Mouse (Mus musculus): Measurements from ENCODE around the gene Klk1b5. TPM values are rescaled to one million over a fixed set of nuclear protein-coding genes. Genes with fewer than 3 reads are reported as not detected.

Gene Klk1b5
- not detected for polyA plus RNA-seq (2014; fragmentation: Illumina TruSeq; extraction: RNeasy Lipid Tissue Mini Kit (QIAGEN cat#74804))

DNA sequence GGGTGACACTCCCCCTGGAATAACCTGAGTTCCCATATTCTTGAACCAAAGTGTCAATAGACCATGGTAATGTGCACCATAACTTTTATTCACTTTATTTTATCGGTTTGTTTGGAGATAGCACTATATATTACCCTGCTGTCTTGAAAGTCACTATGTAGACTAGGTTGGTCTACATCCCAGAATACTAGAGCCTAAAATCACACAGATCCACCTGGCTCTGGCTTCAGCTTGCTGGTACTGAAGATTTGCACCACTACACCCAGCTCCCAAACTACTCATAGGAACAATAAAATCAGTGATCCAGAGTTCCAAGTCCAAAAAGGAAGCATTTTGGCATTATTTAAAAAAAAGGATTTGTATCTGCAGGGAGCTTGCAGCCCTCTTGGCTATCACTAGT, at the start of gene Klk1b5:
Klk1b5 (plus strand) TSS at position 301 of the 400 bp plus-strand sequence.

DNA sequence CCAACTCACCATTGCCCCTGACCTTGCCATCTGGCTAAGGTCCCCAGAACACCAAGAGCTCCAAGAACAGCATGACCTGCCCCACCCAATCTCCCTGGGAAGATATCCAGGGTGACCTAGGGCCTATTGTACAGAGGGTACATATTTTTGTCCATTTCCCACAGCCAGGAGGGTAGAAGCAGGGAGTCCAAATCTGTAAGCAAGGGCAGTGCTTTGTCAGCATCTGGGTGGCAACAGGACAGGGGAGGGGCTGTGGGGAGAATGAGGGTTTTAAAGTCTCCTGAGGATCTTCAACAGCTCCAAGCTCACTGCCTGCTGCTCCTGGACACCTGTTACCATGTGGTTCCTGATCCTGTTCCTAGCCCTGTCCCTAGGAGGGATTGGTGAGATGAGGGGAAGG, 27.8 kb upstream of the Klk1b5 start, which contains the start of gene Klk1b24:
Klk1b24 (plus strand) TSS at position 301 of the 400 bp plus-strand sequence.

DNA sequence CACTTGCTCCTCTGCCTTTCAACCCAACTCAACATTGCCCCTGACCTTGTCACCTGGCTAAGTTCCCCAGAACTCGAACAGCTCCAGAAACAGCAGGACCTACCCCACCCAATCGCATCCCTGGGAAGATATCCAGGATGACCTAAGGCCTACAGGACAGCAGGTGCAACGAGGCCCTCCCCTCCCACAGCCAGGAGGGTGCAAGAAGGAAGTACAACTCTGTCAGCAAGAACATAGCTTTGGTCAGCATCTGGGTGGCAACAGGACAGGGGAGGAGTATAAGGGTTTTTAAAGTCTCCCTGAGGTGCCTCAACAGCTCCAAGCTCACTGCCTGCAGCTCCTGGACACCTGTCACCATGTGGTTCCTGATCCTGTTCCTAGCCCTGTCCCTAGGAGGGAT, 17.9 kb upstream of the Klk1b5 start, which contains the start of gene Klk1b3:
Klk1b3 (plus strand) TSS at position 301 of the 400 bp plus-strand sequence.

DNA sequence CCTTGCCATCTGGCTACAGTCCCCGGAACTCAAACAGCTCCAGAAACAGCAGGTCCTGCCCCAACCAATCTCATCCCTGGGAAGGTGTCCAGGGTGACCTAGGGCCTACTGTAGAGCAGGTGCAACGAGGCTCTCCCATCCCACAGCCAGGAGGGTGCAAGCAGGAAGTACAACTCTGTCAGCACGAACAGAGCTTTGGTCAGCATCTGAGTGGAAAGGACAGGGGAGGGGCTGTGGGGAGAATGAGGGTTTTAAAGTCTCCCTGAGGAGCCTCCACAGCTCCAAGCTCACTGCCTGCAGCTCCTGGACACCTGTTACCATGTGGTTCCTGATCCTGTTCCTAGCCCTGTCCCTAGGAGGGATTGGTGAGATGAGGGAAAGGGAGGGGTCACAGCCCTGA, 8.6 kb upstream of the Klk1b5 start, which contains the start of gene Klk1b4:
Klk1b4 (plus strand) TSS at position 301 of the 400 bp plus-strand sequence.

DNA sequence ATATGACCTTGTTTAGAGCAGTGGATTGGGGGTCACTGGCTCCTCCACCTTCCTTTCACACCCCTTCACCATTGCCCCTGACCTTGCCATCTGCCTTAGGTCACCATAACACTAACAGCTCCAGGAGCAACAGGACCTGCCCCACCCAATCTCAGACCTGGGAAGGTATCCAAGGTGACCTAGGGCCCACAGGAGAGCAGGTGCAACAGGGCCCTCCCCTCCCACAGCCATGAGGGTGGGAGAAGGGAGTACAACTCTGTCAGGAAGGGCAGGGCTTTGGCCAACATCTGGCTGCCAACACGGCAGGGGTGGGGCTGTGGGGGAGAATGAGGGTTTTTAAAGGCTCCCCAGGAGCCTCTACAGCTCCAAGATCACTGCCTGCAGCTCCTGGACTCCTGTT, 9.3 kb downstream of the Klk1b5 start, which contains the start of gene Klk1:
Klk1 (plus strand) TSS at position 285 of the 400 bp plus-strand sequence.

DNA sequence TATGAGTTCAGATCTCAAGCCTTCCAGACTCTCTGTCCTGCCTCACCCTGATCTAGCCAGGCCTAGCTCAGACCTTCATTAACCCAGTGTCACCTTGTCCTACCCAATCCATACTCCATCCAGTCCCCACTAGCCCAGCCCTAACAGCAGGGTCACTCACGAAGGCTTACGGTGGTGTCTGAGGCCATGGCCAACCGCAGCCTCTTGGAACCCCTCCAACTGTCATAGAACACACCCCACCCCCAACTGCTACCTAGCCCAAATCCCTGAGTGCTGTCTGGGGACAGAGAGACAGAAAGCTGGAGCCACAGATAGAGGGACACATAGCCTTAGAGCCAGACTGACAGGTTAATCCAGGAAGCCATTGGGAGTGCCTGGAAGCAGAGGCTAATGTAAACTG, 20.2 kb downstream of the Klk1b5 start, which contains the start of gene Gm36864:
Gm36864 (plus strand) TSS at position 269 of the 400 bp plus-strand sequence.

DNA sequence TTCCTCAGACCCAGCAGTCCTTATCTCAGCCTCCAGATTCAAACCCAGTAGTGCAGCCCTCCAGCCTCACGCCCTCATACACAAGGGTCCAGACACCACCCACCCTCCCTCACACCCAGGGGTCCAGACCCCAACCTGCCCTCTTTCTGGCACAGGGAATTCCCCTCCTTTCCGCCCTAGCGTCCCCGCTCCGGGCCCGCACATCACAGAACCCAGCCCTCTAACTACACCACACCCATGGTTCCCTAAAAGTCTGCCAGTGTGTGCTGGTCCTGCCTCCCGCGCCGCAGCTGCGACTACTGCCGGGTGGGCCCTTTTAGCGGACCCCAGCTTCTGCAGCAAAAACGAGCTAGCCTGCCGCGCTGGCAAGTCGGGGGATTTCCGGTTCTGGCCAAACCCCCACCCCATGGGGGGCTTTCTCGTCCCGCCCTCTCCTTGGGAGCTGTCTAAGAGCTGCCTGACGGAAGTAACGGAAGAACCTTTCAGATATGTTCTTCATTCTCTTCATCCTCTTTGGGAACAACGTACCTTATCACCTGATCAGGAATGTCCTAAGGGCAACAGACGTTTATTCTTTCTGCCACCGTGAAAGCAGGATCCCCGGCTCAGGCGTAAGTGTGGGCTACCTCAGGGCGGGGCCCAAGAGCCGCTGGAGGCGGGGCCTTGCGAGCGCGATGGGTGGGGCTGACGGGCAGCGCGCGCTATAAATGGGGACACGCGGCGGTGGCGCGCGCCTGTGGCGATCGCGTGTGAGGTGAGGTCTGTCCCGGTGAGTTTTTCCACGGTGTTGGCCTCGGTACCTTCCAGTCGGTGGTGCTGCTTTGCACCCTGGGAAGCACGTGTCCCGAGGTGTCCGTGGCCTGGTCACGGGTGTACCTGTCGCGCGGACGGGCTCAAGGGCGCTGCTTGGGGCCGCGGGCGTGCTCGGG, 30.6 kb downstream of the Klk1b5 start, which contains the start of the genes 1700028J19Rik and 2410002F23Rik:
1700028J19Rik (minus strand) TSS at position 641 of the 929 bp plus-strand sequence.
2410002F23Rik (plus strand) TSS at position 668 of the 929 bp plus-strand sequence.

DNA sequence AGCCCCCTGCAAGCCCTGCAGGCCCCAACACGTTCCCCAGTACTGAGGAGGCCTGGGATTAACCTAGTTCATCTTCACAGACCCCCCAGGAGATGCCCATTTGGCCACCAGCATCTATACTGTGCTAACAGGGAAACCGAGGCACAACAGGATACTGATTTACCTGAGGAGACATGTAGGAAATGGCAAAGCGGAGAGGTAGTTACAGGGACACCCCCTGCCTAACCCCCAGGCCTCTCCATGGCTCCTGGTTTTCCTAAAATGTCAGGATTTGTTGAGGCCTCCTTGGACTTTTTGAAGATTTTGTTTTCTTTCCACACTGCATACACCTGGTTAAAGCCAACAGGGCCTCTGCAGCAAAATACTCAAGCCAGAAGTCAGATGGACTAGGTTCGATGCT, 41.5 kb downstream of the Klk1b5 start, which contains the start of gene Acp4:
Acp4 (minus strand) TSS at position 101 of the 400 bp plus-strand sequence.

DNA sequence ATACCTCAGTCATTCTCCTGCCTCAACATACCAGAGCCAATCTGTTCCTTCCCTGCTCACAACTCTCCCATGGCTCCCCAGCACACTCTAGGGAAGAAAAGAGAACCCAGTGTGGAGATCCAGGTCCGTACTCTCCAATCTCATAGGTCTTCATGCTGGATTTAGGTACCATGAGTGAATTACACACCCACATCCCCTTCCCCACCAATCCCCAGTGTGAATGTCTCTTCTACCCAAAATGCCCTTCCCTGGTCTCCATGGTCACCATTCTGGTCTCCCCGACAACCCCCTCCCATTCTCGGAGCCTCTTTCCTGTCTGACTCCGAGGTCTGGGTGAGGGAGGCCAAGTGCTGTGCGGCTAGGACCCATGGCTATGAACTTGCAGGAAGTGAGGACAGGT, 45.4 kb downstream of the Klk1b5 start, which contains the start of gene Gm15517:
Gm15517 (plus strand) TSS at position 301 of the 400 bp plus-strand sequence.

Other genes with a start within 250 kb of the Klk1b5 start
- not detected for gene Klk1b1, start 249.2 kb upstream of the Klk1b5 start, polyA plus RNA-seq (2014; fragmentation: Illumina TruSeq; extraction: RNeasy Lipid Tissue Mini Kit (QIAGEN cat#74804))
- gene Klk1b9, start 239.9 kb upstream of the Klk1b5 start, polyA plus RNA-seq (2014; fragmentation: Illumina TruSeq; extraction: RNeasy Lipid Tissue Mini Kit (QIAGEN cat#74804)) = not detected
- gene Klk1b11, start 220.1 kb upstream of the Klk1b5 start, polyA plus RNA-seq (2014; fragmentation: Illumina TruSeq; extraction: RNeasy Lipid Tissue Mini Kit (QIAGEN cat#74804)) = not detected
- gene Klk1b26, start 203.8 kb upstream of the Klk1b5 start, polyA plus RNA-seq (2014; fragmentation: Illumina TruSeq; extraction: RNeasy Lipid Tissue Mini Kit (QIAGEN cat#74804)) = not detected
- not detected for gene Klk1b27, start 163.7 kb upstream of the Klk1b5 start, polyA plus RNA-seq (2014; fragmentation: Illumina TruSeq; extraction: RNeasy Lipid Tissue Mini Kit (QIAGEN cat#74804))
- 0.60 TPM for gene Klk1b21, start 113.6 kb upstream of the Klk1b5 start, polyA plus RNA-seq (2014; fragmentation: Illumina TruSeq; extraction: RNeasy Lipid Tissue Mini Kit (QIAGEN cat#74804))
- not detected for gene Klk1b22, start 103.3 kb upstream of the Klk1b5 start, polyA plus RNA-seq (2014; fragmentation: Illumina TruSeq; extraction: RNeasy Lipid Tissue Mini Kit (QIAGEN cat#74804))
- gene Klk1b16, start 79.2 kb upstream of the Klk1b5 start, polyA plus RNA-seq (2014; fragmentation: Illumina TruSeq; extraction: RNeasy Lipid Tissue Mini Kit (QIAGEN cat#74804)) = not detected
- gene Klk1b24, start 27.7 kb upstream of the Klk1b5 start, polyA plus RNA-seq (2014; fragmentation: Illumina TruSeq; extraction: RNeasy Lipid Tissue Mini Kit (QIAGEN cat#74804)) = not detected
- not detected for gene Klk1b3, start 17.8 kb upstream of the Klk1b5 start, polyA plus RNA-seq (2014; fragmentation: Illumina TruSeq; extraction: RNeasy Lipid Tissue Mini Kit (QIAGEN cat#74804))
- not detected for gene Klk1b4, start 8.5 kb upstream of the Klk1b5 start, polyA plus RNA-seq (2014; fragmentation: Illumina TruSeq; extraction: RNeasy Lipid Tissue Mini Kit (QIAGEN cat#74804))
- 1.2 TPM for gene Klk1, start 9.4 kb downstream of the Klk1b5 start, polyA plus RNA-seq (2014; fragmentation: Illumina TruSeq; extraction: RNeasy Lipid Tissue Mini Kit (QIAGEN cat#74804))
- not detected for gene Gm36864, start 20.2 kb downstream of the Klk1b5 start, polyA plus RNA-seq (2014; fragmentation: Illumina TruSeq; extraction: RNeasy Lipid Tissue Mini Kit (QIAGEN cat#74804))
- not detected for gene 1700028J19Rik, start 30.8 kb downstream of the Klk1b5 start, polyA plus RNA-seq (2014; fragmentation: Illumina TruSeq; extraction: RNeasy Lipid Tissue Mini Kit (QIAGEN cat#74804))
- 40.3 TPM for gene 2410002F23Rik, start 30.8 kb downstream of the Klk1b5 start, polyA plus RNA-seq (2014; fragmentation: Illumina TruSeq; extraction: RNeasy Lipid Tissue Mini Kit (QIAGEN cat#74804))
- gene Acp4, start 41.4 kb downstream of the Klk1b5 start, polyA plus RNA-seq (2014; fragmentation: Illumina TruSeq; extraction: RNeasy Lipid Tissue Mini Kit (QIAGEN cat#74804)) = not detected
- gene Gm15517, start 45.5 kb downstream of the Klk1b5 start, polyA plus RNA-seq (2014; fragmentation: Illumina TruSeq; extraction: RNeasy Lipid Tissue Mini Kit (QIAGEN cat#74804)) = not detected
- gene Clec11a, start 91.0 kb downstream of the Klk1b5 start, polyA plus RNA-seq (2014; fragmentation: Illumina TruSeq; extraction: RNeasy Lipid Tissue Mini Kit (QIAGEN cat#74804)) = 2.9 TPM
- gene Shank1, start 94.3 kb downstream of the Klk1b5 start, polyA plus RNA-seq (2014; fragmentation: Illumina TruSeq; extraction: RNeasy Lipid Tissue Mini Kit (QIAGEN cat#74804)) = 0.06 TPM
- gene Syt3, start 168.2 kb downstream of the Klk1b5 start, polyA plus RNA-seq (2014; fragmentation: Illumina TruSeq; extraction: RNeasy Lipid Tissue Mini Kit (QIAGEN cat#74804)) = not detected
- gene 1700008O03Rik, start 169.9 kb downstream of the Klk1b5 start, polyA plus RNA-seq (2014; fragmentation: Illumina TruSeq; extraction: RNeasy Lipid Tissue Mini Kit (QIAGEN cat#74804)) = not detected
- 0.26 TPM for gene Lrrc4b, start 213.1 kb downstream of the Klk1b5 start, polyA plus RNA-seq (2014; fragmentation: Illumina TruSeq; extraction: RNeasy Lipid Tissue Mini Kit (QIAGEN cat#74804))
- not detected for gene Aspdh, start 249.4 kb downstream of the Klk1b5 start, polyA plus RNA-seq (2014; fragmentation: Illumina TruSeq; extraction: RNeasy Lipid Tissue Mini Kit (QIAGEN cat#74804))

All from ovary, adult 10 weeks (tissue).